Mouse (Mus musculus): ENCODE data around the gene Tbxas1.

Gene Tbxas1

GRCm38 (mm10) chr6:38853561-38853992 lies 21.6 kb upstream of the Tbxas1 start:
- no peak for DNase-seq (ENCODE audit: low spot score in 2 of 2)

- no peak for DNase-seq (ENCODE audit: low spot score in 2 of 2)
Observed at GRCm38 (mm10) chr6:38859819-38860218, 15.4 kb upstream of the Tbxas1 start.

- DNase-seq (ENCODE audit: low spot score in 2 of 2), result no peak
Observed at GRCm38 (mm10) chr6:38860301-38860700, 14.9 kb upstream of the Tbxas1 start.

- no peak for DNase-seq (ENCODE audit: low spot score in 2 of 2)
Observed at GRCm38 (mm10) chr6:38863595-38863994, 11.6 kb upstream of the Tbxas1 start.

- DNase-seq (ENCODE audit: low spot score in 2 of 2), result no peak
Observed at GRCm38 (mm10) chr6:38865805-38866204, 9.4 kb upstream of the Tbxas1 start.

- no peak for DNase-seq (ENCODE audit: low spot score in 2 of 2)
Observed at GRCm38 (mm10) chr6:38866357-38866756, 8.8 kb upstream of the Tbxas1 start.

GRCm38 (mm10) chr6:38866761-38867160 lies 8.4 kb upstream of the Tbxas1 start:
- no peak for DNase-seq (ENCODE audit: low spot score in 2 of 2)

- no peak for DNase-seq (ENCODE audit: low spot score in 2 of 2)
Observed at GRCm38 (mm10) chr6:38867291-38867690, 7.9 kb upstream of the Tbxas1 start.

GRCm38 (mm10) chr6:38868974-38869373 lies 6.2 kb upstream of the Tbxas1 start:
- no peak for DNase-seq (ENCODE audit: low spot score in 2 of 2)

GRCm38 (mm10) chr6:38870070-38870469 lies 5.1 kb upstream of the Tbxas1 start:
- DNase-seq (ENCODE audit: low spot score in 2 of 2), result no peak

GRCm38 (mm10) chr6:38871051-38871450 lies 4.2 kb upstream of the Tbxas1 start:
- DNase-seq (ENCODE audit: low spot score in 2 of 2), result peak in 1 of 2 experiments; percentile 41

- no peak for DNase-seq (ENCODE audit: low spot score in 2 of 2)
Observed at GRCm38 (mm10) chr6:38873316-38873715, 1.9 kb upstream of the Tbxas1 start.

- DNase-seq (ENCODE audit: low spot score in 2 of 2), result peak; percentile 68 to 79
Observed at GRCm38 (mm10) chr6:38874035-38874434, 1.2 kb upstream of the Tbxas1 start.

- peak in 1 of 2 experiments; percentile 40 for DNase-seq (ENCODE audit: low spot score in 2 of 2)
Observed at GRCm38 (mm10) chr6:38874565-38875257, 493 bp upstream of the Tbxas1 start.

- peak; percentile 85 to 88 for DNase-seq (ENCODE audit: low spot score in 2 of 2)
Observed at GRCm38 (mm10) chr6:38876071-38876911, 1.1 kb downstream of the Tbxas1 start, which contains the start of gene Hipk2. Gene Hipk2, minus strand, starts transcription at chr6:38876165.

GRCm38 (mm10) chr6:38877674-38878073 lies 2.5 kb downstream of the Tbxas1 start:
- no peak for DNase-seq (ENCODE audit: low spot score in 2 of 2)

GRCm38 (mm10) chr6:38881468-38881867 lies 6.3 kb downstream of the Tbxas1 start:
- no peak for DNase-seq (ENCODE audit: low spot score in 2 of 2)

GRCm38 (mm10) chr6:38881975-38882374 lies 6.8 kb downstream of the Tbxas1 start:
- DNase-seq (ENCODE audit: low spot score in 2 of 2), result no peak

- DNase-seq (ENCODE audit: low spot score in 2 of 2), result peak; percentile 29 to 42
Observed at GRCm38 (mm10) chr6:38882728-38883171, 7.5 kb downstream of the Tbxas1 start.

- no peak for DNase-seq (ENCODE audit: low spot score in 2 of 2)
Observed at GRCm38 (mm10) chr6:38884482-38884881, 9.3 kb downstream of the Tbxas1 start.

- DNase-seq (ENCODE audit: low spot score in 2 of 2), result no peak
Observed at GRCm38 (mm10) chr6:38885132-38885531, 9.9 kb downstream of the Tbxas1 start.

- no peak for DNase-seq (ENCODE audit: low spot score in 2 of 2)
Observed at GRCm38 (mm10) chr6:38887436-38887835, 12.2 kb downstream of the Tbxas1 start.

GRCm38 (mm10) chr6:38889156-38889555 lies 14.0 kb downstream of the Tbxas1 start:
- no peak for DNase-seq (ENCODE audit: low spot score in 2 of 2)

Data from right cerebral cortex, postnatal 10 days (tissue).